Mouse (Mus musculus) frontal cortex, postnatal 25 days (tissue): ENCODE data around the gene Cntn4.

Source experiments
- DNase-seq, 2 experiments: peaks; one replicate each; pipeline ENCODE4 v3.0.0; 2022; ENCODE audit warnings: low spot score in 2 of 2

The Cntn4 gene

DNA sequence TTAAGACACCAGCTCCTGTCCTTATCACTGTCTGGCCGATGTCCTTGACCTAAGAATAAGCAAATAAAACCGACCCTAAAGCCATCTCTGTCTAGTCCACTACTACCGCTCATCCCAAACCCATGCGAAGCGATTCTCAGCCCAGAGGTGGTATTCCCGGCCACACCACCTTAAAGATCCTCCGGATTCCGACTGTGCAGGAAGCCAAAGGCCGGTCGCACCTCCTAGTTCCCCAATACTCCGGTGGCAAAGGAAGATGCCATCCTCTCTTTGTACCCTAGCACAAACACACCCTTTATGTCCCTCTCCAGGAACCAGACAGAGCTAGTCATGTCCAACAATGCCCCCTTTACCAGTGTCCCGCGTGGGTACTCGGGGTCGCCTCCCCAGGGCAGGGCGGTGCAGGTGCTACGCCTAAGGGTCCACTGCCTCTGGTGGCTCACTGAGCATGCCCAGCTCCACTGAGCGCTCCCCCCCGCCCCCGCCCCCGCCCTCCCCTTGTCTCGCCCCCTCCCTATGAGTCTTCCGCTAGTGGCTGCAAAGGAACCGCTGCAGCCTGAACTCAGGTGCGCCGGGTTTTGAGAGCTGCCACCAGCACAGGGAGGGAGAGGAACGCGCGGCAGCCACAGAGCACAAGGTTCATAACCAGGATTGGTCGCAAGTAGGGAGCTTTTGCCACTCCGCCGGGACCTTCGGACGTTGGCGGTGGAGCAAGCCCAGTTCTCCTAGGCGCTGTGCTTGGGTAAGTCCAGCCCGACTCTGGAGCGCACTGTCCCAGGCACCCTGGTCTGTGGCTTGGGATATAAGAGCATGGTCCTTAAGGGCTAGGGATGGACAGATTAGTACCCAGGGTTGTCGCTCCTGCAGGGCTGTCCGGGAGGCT lies at the start of gene Cntn4:
TSS of gene Cntn4 (plus strand) at position 512 of the 883 bp plus-strand sequence.
- peak; percentile 42 to 47 for DNase-seq

DNA sequence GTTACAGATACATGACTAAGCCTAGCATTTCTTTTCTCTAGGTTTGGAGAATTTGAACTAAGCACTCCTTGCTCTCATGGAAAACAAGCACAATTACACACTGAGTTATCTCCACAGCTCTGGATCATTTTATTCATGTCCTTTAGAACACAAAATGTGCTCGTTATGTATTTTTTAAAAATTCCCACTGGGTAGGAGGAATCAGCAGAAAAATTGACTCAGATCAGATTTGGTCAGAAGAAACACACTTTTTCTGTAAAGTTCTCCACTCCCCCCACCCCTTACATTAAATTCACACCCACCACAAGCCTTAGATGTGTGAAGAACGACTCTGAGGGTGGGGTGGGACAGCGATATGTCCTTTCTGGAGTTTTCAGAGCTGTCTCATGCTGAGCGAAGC lies 3.2 kb upstream of the Cntn4 start:
- no peak for DNase-seq

- DNase-seq = peak in 1 of 2 experiments; percentile 10
Measured at GRCm38 (mm10) chr6:105675099-105675498, 2.4 kb upstream of the Cntn4 start.

DNA sequence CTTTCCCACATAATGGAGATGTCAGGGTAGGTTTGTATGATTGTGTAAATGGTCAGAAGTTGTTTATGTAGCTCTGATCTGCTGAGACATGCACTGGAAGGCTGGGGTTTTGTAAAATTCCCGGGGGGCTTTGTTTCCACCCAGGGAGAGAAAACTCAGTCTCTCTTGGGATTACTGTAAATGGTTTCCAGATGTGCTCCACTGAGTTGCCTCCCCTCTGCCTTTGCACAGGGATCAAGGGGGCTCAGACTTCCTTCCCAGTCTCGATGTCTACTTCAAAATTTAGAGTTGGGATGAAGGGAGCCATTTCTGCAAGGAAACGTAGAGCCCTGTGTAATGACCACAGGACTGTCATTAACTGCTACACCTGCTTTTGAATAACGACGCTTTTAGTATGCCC lies 823 bp upstream of the Cntn4 start:
- no peak for DNase-seq

DNA sequence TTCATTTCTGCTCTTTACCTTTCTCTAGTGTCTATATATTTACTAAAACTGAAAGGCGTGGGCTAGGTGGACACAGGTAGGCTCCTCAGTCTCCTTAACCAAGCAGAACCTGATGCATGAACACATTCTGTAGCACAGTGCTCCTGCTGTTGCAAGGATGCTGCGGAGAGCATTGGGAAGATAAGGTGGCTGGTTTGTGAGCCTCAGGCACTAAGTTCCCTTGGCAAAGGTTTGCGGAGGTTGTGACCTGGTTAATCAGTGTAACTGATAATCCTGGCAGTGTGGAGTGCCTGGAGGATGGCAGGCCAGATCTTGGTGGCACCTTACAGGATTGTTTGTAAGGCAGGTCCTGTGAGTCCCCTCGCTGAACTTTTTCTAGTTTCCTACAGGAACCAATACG lies 1.3 kb downstream of the Cntn4 start:
- no peak for DNase-seq

- no peak for DNase-seq
Measured at GRCm38 (mm10) chr6:105681496-105681895, 4.0 kb downstream of the Cntn4 start.

GRCm38 (mm10) chr6:105683251-105683650 lies 5.8 kb downstream of the Cntn4 start:
- no peak for DNase-seq

DNA sequence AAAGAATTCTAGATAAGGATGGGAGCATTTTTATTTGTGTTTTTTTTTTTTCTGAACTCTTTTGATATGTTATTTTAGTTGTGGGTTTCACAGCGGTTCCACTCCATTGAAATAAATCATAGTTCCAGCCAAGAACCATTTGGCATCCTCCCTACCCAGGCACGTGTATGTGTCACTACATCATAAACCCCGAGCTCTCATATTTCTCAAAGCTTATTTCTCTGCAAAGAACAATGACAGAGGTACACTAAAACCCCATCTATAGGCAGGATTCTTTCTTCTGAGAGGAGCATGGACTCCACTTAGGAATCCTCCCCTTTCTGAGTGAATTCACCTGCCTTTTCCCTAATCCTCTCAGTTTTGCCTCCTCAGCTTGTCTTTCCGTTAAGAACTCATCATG lies 6.7 kb downstream of the Cntn4 start:
- DNase-seq = no peak

DNA sequence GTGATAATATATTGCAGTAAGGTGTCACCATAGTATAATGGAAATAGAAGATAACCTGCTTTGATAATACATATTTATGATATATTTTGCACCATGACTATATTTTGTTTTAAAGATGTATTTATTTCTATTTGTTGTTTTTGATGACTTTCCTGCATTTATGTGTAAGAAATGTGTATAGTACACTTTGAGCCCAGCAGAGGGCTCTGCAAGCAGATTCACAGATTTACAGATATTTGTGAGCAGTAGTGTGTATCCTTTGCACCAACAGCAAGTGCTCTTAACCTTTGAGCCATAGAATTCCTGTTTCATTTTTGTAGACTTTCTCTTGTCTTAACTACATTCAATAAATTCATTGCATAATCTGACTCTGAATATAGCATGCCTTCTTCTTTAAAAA lies 10.7 kb downstream of the Cntn4 start:
- no peak for DNase-seq

DNA sequence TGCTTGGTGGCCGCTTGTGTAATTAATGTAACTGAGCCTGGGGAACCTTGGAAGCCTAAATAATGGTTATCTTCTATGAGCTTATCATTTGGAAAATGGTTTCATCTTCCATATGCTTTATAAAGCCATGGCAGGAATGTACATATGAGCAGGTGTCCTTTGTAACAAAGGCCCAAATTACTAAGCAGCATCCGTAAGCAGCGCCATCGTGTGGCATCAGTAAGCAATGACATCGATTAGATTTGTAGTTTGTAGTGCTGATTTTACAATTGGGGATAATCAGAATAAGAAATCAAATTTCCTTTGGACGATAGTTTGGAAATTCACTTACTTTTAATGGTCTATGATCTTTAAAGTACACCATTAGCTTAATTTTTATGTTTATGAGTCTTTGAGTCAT lies 64.6 kb downstream of the Cntn4 start:
- DNase-seq = no peak

GRCm38 (mm10) chr6:105780616-105781015 lies 103.2 kb downstream of the Cntn4 start:
- DNase-seq = no peak

GRCm38 (mm10) chr6:105788462-105788861 lies 111.0 kb downstream of the Cntn4 start:
- DNase-seq = no peak

- no peak for DNase-seq
Measured at GRCm38 (mm10) chr6:105835099-105835498, 157.6 kb downstream of the Cntn4 start.

GRCm38 (mm10) chr6:105847296-105847695 lies 169.8 kb downstream of the Cntn4 start:
- no peak for DNase-seq

GRCm38 (mm10) chr6:105892838-105893237 lies 215.4 kb downstream of the Cntn4 start:
- no peak for DNase-seq

DNA sequence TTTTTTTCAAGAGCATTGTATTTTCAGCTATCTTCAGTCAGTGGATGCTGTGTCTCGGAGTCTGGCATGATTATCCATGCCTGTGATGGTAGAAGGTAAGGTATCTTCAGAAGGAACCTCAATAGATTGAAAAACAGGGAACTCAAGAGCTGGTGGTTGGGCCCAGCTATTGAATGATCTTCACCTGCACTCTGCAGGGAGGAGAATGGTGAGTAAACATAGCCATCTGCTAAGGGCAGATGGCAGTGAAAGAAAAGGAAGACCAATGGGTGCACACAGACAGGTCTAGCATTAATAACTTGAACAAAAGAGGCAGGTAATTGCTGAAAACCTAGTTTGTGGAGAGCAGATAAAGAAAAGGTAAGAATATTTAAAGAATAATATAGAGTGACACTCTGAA lies 261.0 kb downstream of the Cntn4 start:
- DNase-seq = no peak

GRCm38 (mm10) chr6:105939303-105939702 lies 261.8 kb downstream of the Cntn4 start:
- DNase-seq = no peak

- DNase-seq = no peak
Measured at GRCm38 (mm10) chr6:105940591-105940990, 263.1 kb downstream of the Cntn4 start.

DNA sequence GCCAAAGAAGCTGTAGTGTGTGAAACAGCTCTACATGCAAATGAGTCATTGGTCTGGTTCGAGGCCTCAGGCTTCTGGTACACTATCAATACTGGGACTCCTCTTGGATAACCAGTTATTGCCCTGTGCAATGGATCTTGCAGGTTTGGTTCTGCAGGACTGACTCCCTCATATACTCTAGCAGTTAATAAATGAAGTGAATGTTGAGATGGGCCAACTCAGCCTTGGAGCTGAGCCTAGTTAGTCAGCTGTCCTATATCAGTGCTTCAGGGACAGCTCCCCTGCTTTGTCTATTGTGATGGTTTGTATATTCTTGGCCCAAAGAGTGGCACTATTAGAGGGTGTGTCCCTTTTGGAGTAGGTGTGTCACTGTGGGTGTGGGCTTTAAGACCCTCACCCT lies 314.0 kb downstream of the Cntn4 start:
- DNase-seq = no peak

DNA sequence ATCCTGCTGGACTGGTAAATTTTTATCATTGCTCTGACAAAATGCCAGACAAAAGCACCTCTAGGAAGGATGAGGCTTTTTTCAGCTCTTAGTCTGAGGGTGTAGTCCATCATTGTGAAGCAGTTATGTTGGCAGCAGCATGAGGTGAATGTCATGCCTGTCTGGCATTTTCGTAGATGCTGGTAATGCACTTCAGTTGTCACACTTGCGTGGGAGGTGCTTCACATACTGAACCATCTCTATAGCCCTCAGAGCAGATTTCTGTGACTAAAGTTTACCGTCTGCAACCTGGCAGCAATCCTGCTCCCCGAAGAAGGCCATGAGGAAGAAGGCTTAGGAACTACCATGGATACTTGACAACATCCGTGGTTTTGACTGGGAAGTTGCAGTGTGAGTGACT lies 335.6 kb downstream of the Cntn4 start:
- no peak for DNase-seq

GRCm38 (mm10) chr6:106015126-106015525 lies 337.7 kb downstream of the Cntn4 start:
- DNase-seq = no peak

GRCm38 (mm10) chr6:106048878-106049277 lies 371.4 kb downstream of the Cntn4 start:
- DNase-seq = no peak

DNA sequence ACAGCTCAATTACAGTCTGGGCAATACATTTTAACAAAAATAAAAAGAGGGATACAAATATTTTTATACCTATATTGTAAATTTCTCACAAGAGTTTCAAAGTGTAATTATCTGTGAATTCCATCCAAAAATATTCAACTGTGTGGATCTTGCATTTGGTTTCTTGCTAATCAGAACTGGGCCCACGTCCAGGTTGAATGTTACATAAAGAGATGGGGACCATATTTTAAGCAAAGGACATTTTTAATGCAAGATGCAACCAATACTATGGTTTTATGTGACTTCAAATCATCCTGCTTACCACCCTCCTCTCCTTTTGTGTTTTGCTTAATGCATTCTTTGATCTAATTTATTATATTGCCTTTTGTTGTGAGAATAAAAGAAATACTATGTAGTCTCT lies 378.7 kb downstream of the Cntn4 start:
- no peak for DNase-seq
